Mouse (Mus musculus): ENCODE results near the gene Nt5c3b.

The Nt5c3b gene

DNA sequence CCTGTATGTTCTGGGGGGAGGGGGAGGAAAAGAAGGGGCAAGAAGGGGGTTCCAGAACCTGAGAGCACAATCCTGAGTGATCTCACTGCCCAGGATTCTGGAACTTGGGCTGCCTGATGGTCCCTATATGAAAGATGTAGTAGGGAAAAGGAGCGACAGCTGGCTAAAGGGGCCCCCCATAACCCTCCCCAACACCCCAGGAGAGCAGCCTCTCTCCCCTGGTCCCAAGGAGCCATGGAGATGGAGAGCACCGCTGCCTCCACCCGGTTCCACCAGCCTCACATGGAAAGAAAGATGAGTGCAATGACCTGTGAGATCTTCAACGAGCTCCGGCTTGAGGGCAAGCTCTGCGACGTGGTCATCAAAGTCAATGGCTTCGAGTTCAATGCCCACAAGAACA is at the start of gene Nt5c3b, which contains the start of gene Klhl10:
TSS of gene Nt5c3b (minus strand) at position 12 of the 400 bp plus-strand sequence.
TSS of gene Klhl10 (plus strand) at position 121 of the 400 bp plus-strand sequence.
- no peak for DNase-seq (ENCODE audit: low spot score in 2 of 2)

DNA sequence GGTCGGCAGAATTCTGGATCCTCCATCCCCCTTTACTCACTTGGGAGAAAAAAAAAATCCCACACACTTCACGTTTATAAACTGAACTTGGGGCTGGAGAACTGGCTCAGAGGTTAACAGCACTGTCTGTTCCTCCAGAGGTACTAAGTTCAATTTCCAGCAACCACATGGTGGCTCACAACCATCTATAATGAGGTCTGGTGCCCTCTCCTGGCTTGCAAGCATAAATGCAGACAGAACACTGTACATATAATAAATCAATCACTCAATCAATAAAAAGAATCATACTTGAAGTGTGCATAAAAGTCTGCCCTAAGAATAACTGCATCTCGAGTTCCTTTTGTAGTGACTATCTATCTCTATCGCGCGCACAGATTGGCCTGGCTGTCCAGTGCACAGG is 49.3 kb upstream of the Nt5c3b start:
- no peak for DNase-seq (ENCODE audit: low spot score in 2 of 2)

- no peak for DNase-seq (ENCODE audit: low spot score in 2 of 2)
Observed at GRCm38 (mm10) chr11:100485801-100486538, 44.4 kb upstream of the Nt5c3b start.

DNA sequence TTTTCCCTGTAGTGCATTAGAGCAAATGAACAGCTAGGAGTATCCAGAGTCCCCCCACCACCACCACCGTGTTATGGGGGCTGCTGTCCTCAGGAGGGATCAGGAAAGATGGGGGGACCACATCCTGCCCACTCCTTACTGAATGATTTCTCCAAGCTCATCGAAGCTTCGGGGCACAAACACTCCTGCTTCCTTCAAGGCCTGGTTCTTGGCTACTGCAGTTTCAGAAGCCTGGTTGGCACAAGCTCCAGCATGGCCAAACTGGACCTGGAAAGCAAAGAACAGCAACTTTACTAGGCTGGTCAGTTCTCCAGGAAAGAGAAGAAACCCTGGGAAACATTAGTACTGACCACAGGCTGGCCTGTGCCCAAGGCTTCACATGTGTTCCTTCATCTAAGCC is 42.9 kb upstream of the Nt5c3b start:
- no peak for DNase-seq (ENCODE audit: low spot score in 2 of 2)

- no peak for DNase-seq (ENCODE audit: low spot score in 2 of 2)
Observed at GRCm38 (mm10) chr11:100479152-100479551, 37.5 kb upstream of the Nt5c3b start.

DNA sequence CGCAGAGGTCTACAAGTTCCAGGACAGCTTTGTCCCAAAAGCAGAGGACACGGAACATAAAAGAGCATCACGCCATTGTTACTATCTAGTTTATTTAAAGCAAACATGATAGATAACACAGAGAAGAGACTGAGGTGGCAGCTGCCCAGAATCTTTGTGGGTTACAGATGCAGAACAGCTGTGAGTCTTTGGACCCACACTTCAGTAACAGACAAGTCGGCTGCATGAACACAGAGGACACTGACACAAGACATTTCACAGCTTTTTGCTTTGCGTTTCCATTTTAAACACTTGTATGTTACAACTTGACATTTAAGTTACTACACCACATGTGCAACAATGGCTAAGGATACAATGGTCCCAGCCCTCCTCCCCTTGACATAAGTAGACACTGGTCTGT is 34.7 kb upstream of the Nt5c3b start:
- DNase-seq (ENCODE audit: low spot score in 2 of 2): no peak

- no peak for DNase-seq (ENCODE audit: low spot score in 2 of 2)
Observed at GRCm38 (mm10) chr11:100472935-100473295, 31.3 kb upstream of the Nt5c3b start.

GRCm38 (mm10) chr11:100472197-100472934 is 30.8 kb upstream of the Nt5c3b start, which contains the start of gene Klhl11:
Gene Klhl11, minus strand, starts transcription at chr11:100472741.
- peak; percentile 94 for DNase-seq (ENCODE audit: low spot score in 2 of 2)

GRCm38 (mm10) chr11:100471352-100472196 is 30.0 kb upstream of the Nt5c3b start:
- no peak for DNase-seq (ENCODE audit: low spot score in 2 of 2)

GRCm38 (mm10) chr11:100465833-100466232 is 24.2 kb upstream of the Nt5c3b start:
- DNase-seq (ENCODE audit: low spot score in 2 of 2): no peak

- DNase-seq (ENCODE audit: low spot score in 2 of 2): no peak
Observed at GRCm38 (mm10) chr11:100465229-100465792, 23.7 kb upstream of the Nt5c3b start.

DNA sequence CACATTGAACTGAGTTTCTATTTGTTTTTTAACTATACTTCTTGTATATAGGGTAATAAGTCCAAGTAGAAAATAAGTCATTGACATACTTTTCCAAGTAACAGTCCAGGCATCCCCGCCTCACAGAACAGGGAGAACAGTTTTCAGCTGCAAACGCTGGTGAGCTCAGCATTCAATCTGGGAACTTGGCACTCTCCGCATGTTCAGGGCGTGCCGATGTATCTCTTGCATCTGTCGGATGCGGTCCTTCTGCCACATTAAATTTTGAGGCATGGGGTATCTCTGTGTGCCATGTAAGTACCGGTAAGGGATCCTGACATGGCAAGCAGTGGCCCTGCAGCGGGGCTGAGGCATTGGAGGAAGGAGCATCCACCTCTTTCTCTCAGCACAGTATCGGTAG is 21.1 kb upstream of the Nt5c3b start:
- peak; percentile 53 to 55 for DNase-seq (ENCODE audit: low spot score in 2 of 2)

- DNase-seq (ENCODE audit: low spot score in 2 of 2): no peak
Observed at GRCm38 (mm10) chr11:100457711-100458110, 16.1 kb upstream of the Nt5c3b start.

DNA sequence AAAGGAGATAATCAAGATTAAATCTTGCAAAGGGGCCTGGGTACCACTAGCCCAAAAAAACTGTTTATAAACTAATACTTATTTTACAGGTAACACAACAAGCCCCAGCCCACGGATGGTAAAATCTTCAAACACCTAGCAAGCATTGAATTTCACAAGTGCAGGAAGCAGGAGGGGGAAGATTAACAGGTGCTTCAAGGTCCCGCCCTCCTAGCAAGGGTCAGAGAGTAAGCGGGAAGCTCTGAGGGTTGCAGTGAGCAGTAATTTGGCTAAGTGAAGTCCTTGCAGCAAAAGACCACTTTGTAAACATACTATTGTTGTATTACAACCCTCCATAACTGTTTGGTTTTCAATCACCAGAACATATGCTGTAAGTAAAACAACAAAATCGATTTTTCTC is 15.6 kb upstream of the Nt5c3b start:
- no peak for DNase-seq (ENCODE audit: low spot score in 2 of 2)

GRCm38 (mm10) chr11:100442625-100443024 is 1.0 kb upstream of the Nt5c3b start:
- DNase-seq (ENCODE audit: low spot score in 2 of 2): no peak

GRCm38 (mm10) chr11:100440691-100441522 is 701 bp downstream of the Nt5c3b start:
- DNase-seq (ENCODE audit: low spot score in 2 of 2): peak; percentile 91

DNA sequence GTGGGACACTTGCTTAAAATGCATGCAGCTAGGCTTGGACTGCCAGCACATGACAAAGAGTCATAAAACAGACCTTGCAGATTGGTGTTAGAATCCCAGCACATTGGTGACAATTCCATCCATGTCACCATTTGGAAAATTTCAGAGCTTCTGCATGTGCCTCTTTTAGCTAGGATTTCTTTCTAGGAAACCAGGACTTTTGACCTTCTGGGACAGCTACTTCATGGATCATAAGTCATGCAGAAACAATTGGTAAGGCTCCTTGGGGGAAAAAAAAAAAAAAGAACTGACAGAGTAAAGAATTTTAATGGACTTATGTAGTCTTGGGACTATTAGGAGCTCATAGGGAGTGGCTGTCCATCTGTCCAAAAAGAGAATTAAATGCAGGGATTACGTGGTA is 3.7 kb downstream of the Nt5c3b start:
- no peak for DNase-seq (ENCODE audit: low spot score in 2 of 2)

GRCm38 (mm10) chr11:100435678-100436246 is 5.8 kb downstream of the Nt5c3b start:
- no peak for DNase-seq (ENCODE audit: low spot score in 2 of 2)

GRCm38 (mm10) chr11:100432002-100432401 is 9.6 kb downstream of the Nt5c3b start:
- DNase-seq (ENCODE audit: low spot score in 2 of 2): no peak

- DNase-seq (ENCODE audit: low spot score in 2 of 2): no peak
Observed at GRCm38 (mm10) chr11:100430052-100430451, 11.6 kb downstream of the Nt5c3b start.
